Mouse (Mus musculus) mouse trophoblast stem cell (cell line): ENCODE measurements around the gene Hoxb3.

Experiments used
- in situ Hi-C, 2 experiments: fragments of 300-500 bp; cut with MseI, MboI; formaldehyde crosslinking; loops; 2 replicates in 1 of 2; 3 replicates in 1 of 2; pipeline ENCODE4 v1.15.1; 2025

Hoxb3 gene

DNA sequence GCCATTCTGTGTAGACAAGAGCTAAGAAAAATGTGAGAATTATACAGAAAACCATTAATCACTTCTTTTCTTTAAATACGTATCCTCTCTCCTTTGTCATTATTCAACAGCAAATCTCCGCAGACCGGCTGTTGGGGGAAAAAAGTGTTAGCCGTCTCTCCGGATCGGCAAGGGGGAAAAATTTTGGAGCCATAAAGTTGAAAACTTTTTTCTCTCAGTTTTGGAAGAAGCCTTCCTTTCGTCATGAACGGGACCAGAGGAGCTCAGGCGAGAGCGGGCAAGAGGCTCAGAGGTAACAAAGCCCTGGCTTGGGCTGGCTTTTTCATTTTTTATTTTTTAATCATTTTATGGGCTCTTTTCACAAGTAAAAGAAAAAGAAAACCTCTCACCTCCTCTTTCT, at the start of gene Hoxb3:
Gene Hoxb3 (plus strand): TSS at position 173 of the 400 bp plus-strand sequence.
- in situ Hi-C loops, result no loop called here

GRCm38 (mm10) chr11:96274428-96274827, 48.7 kb upstream of the Hoxb3 start:
- in situ Hi-C loops, result no loop called here

DNA sequence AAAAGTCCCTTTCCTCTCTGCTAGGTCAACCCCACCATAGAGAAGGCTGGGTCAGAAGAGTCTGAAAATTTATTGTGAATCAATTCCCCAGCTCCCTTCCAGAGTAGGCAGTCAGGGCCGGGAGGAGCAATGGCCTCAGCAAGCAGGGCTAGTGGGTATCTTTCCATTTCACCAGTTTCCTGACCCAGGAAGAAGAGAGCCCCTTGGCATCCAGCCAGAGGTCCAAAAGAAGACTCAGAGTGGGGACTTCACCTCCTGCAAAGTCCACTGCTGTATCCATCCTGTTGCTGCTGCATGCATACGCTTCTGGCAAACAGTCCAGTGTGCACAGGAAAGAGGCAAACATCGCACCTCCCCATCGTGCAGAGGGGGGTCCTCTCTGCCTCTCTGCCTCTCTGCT, 47.2 kb upstream of the Hoxb3 start:
- in situ Hi-C loops, result no loop called here

DNA sequence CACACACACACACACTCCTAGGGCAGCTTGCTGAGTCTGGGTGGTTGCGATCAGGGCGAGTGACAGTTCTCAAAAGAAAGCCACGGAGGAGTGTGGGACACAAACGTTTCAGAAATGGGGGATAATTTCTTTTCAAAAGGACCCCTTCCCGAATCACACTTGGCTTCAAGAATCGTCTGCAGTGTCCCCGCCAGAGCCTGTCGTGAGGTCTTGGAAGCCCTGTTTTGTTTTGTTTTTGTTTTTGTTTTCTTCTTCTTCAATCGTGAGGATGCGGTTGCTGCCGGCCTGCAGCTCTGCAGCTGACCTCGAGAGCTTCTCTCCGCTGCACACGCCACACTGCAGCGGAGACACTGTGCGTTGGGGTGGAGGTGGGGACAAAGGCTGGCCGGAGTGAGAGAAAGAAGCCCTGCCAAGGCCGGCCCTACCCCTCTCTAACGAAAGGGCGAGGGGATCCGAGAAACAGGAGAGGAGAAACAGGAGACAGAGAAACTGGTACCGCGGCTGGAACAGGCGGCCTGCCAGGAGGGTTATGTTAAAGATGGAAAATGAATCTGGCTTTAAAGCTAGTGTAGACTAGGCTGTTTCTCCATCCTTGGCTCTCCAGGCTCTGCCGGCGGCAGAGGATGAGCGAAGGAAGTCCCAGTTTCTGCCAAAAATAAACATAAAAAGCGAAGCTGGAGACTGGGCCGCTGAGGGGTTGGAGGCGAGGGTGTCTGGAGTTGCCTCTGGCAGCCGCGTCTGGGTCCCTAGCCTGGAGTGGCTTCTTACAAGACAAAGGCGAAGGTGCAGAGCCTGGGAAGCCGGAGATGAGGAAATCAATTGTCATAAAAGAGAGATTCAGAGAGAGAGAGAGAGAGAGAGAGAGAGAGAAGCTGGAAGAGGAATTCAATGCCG, 45.7 kb upstream of the Hoxb3 start:
- in situ Hi-C loops, result no loop called here

DNA sequence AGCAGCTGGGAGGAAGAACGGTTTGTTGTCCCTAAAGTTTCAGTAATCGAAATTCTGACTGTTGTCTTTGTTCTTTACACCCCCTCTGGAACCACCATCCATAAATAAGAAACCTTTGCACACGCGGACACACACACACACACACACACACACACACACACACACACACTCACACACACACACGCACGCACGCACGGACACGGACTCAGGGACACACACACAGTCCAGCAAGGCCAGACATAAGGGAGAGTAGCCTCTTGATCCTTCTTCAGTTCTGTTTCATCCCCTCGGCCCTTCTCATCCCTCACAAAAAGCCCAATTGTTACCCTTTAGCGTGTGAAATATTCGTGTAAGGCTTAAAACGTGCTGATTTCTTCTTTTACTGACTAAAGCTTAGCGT, 44.8 kb upstream of the Hoxb3 start:
- in situ Hi-C loops, result no loop called here

DNA sequence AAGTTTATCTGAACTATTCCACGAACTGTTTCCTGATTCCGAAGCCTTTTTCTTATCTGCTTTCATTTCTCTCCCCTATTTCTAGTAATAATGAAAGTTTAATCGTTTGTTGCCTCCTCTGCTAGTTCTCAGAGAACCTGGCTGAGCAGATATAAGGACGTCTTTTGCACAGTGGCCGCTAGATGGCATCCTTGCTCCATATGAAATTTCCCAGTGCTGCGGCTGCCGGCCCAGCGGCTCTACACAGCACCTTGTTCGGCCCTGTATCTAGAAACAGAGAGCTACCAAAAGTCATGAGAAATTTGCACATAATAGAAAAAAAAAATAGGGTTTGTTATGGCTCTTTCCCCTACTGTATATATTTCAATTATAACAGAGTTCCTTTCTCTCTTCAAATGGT, 44.4 kb upstream of the Hoxb3 start:
- in situ Hi-C loops, result no loop called here

DNA sequence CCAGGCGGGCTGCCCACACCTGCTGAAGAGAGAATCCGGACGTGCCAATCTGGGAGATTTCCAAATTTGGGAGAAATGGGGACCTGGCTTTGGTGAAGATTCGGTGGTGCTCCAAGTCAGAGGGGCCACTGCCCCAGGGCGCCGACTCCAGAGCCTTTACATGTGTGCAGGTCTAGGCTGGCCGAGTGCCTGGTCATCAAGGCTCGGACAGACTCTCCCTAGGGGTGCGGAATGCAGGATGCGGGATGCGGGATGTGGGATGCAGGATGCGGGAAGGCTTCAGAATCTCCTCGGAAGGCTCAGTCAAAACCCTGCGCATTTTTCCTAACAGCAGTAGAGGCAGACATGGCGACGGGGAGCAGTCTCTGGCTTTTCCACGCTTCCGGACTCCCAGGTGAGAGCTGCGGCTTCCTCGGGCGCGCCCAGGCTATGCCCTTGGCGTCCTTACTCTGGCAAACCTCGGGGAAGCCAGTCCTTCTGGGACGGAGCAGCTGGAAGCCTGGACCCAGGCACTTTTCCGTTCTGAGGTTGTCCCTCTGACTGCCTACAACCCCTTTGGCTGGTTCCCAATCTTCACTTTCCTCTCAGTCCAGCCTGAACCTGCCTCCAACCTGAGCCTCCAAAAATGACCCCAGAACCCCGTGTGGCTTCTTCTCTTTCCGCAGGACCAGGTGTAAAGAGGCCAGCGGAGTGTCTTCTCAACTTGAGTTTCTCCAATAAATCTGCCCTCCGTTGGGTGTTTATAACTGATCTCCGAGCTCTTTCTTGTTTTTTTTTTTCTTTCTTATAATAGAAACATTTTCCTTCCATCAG, 43.5 kb upstream of the Hoxb3 start:
- in situ Hi-C loops, result no loop called here

DNA sequence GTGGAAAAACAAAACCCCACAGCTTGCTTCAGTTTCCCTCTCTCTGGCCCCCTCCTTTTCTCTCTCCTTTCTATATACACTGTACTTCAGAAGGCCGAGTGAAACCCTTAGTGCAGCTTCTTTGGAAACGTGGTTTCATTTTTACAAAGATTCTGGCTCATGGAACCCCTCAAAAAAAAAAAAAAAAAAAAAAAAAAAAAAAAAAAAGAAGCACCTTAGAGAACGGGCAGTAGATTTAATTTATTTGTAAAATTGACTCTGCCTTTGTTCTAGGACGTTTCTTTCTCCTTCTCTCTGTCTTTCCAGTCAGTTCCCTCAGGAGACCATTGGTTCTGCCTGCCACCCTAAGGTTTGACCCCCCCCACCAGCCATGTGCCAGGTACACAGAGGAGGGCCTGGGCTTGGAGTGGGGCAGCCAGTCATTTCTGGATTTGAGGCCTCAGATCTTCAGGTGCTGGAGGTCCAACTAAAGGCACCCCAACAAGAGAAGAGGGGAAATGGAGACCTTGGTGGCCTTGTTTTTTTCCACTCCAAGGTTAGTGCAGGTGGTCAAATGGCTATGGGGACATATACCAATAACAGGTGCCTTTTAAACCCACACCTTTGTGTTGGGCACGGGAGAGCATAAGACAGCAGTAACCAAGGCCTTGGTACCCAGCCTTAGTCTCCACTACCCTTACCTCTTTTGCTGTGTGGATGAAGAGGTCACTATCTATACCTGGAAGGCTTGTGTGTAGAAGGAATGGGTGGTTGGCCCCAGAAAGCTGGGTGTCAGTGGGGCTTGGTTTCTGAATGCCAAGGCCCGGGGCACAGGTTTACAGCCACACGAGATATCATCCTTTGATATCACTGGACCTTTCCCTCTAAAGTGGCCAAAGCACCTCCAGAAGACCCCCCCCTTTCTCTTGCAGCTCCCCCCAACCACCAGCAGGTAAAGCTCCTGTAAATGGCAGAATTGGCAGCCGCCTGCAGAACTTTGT, 42.4 kb upstream of the Hoxb3 start:
- in situ Hi-C loops, result no loop called here

- in situ Hi-C loops, result no loop called here
These were observed 41.7 kb upstream of the Hoxb3 start for GRCm38 (mm10) chr11:96281396-96281795.

DNA sequence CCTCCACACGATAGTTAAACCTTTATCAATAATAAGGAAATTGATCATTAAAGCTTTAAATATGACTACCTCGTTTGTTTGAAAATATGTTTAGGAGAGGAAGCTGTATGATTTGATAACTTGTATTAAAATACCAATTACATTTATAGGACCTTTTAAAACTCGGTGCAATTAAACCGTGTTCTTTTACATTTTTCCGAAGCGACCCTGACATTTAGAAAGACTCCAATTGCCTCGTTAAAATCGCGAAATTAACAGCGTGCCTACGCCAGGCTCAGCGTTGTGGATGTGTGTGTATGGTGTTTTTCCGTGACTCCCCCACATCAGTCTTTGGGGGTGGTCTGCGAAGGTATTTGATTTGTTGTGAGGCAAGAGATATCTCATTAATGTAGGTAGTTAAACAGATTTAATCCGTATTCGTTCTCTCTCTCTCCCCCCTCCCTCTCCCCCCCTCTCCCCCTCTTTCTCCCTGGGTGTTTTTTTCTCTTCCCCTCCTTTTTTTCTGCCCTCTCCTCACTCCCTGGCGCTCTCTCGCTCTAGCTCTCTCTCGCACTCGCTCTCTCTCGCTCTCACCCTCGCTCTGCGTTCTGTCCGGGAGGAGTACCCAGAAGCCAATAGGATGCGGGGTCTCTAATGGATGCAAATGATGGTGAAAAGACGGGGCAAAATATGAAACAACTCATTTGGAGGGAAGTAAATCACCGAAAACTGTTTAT, 41.1 kb upstream of the Hoxb3 start, which contains the start of gene Hoxb8:
Gene Hoxb8 (plus strand): TSS at position 51 of the 716 bp plus-strand sequence.
- in situ Hi-C loops, result no loop called here

GRCm38 (mm10) chr11:96282795-96283430, 40.2 kb upstream of the Hoxb3 start:
- in situ Hi-C loops, result no loop called here

DNA sequence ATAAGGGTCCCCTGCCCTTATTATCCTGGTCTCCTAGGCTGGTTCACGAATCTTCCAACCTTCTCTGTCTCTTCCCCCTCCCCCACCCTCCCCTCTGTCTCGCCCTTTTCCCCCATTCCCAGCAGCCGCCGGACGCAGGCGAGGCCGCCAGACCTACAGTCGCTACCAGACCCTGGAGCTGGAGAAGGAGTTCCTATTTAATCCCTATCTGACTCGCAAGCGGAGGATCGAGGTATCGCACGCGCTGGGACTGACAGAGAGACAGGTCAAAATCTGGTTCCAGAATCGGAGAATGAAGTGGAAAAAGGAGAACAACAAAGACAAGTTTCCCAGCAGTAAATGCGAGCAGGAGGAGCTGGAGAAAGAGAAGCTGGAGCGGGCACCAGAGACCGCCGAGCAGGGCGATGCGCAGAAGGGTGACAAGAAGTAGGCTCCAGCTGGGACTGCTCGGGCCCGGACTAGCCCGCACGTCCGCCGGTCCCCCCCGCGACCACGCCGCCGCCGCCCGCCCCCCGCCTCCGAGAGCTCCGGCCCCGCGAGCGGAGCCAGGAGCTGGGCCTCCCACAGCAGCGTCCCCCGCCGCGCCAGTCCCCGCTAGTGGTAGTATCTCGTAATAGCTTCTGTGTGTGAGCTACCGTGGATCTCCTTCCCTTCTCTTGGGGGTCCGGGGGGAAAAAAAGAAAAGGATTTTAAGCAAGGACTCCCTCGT, 38.9 kb upstream of the Hoxb3 start:
- in situ Hi-C loops, result no loop called here

GRCm38 (mm10) chr11:96284774-96285734, 38.1 kb upstream of the Hoxb3 start:
- in situ Hi-C loops, result no loop called here

DNA sequence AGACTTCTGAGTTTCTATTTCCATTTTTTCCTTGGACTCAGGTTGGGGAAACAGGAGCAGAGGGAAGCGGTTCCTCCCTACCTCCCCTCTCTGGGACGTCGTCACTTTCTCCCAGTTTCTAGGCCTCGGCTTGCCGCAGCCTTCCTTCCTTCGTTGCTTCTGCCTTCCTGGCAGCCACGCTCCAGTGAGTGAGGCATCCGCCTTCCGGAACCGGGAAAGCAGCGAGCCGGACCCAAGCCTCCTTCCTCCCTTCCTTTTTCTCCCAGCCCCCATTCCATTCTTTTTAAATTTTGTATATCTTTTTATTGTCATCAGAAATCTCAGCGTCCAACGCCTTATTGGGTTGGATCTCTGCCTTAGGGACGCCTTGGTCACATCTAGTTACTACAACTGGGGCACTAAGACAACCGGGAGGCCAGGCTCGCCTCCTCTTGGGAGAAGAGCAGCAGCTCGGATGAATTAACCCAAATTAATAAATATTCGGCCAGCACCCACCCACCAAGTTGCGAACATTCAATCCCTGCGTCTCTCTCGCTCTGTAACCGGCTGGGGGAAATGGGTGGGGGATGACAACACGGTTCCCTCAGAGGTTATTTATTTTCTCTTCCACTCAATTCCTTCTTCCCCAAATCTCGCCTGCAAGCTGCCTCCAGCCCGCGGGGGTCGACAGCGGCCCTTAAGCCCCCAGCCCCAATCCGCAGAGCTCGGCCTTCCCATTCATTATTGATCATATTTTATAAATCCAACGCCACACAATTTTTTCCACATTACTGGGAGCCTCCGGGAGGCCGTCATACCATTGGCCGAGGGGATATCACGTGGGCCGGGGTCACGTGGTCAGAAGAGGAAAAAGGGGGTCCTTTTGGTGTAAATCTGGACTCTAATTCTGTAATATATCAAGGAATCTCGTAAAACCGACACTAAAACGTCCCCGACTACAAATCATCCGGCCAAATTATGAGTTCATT, 37.1 kb upstream of the Hoxb3 start, which contains the start of gene Hoxb7:
Gene Hoxb7 (plus strand): TSS at position 853 of the 968 bp plus-strand sequence.
- in situ Hi-C loops, result no loop called here

- in situ Hi-C loops, result no loop called here
These were observed 36.3 kb upstream of the Hoxb3 start for GRCm38 (mm10) chr11:96286739-96287385.

- in situ Hi-C loops, result no loop called here
These were observed 35.7 kb upstream of the Hoxb3 start for GRCm38 (mm10) chr11:96287411-96287810.
